16 mouse cellular contexts compared by ENCODE assay signal in genomic region chr3:53555031-53555952, GRCm38 (mm10).
DNase-seq lines count a peak whose midpoint lies in the region; ATAC-seq and TF ChIP-seq lines count a peak whose summit lies in the region.
"Had no signal": no experiment of that assay in that cellular context is flagged by ENCODE, and none has a peak within 500 bp of the region (broad histone marks: within the 10 kb centered on the region; RNA-seq: fewer than 3 reads in every experiment).

No protein-coding gene starts in this region.

- no peaks in the 10 kb centered on the region for H3K36me3 ChIP-seq in midbrain, embryonic 10.5 days
- H3K36me3 ChIP-seq in midbrain, embryonic 16.5 days (ENCODE audit: control insufficient read depth, insufficient read depth, low read length): no peaks in the 10 kb centered on the region
- no peaks in the 10 kb centered on the region for H3K36me3 ChIP-seq in intestine, postnatal 0 days (ENCODE audit: control insufficient read depth, insufficient read depth)
- H3K36me3 ChIP-seq in kidney, embryonic 16.5 days (ENCODE audit: insufficient read depth, low read length): no peaks in the 10 kb centered on the region
- H3K36me3 ChIP-seq: hindbrain, embryonic 13.5 days; limb, embryonic 10.5 days; liver, embryonic 12.5 days; neural tube, embryonic 15.5 days had no signal

- WGBS in midbrain, embryonic 10.5 days: 59% methylated on average over 10 of the region's 10 CpGs
- WGBS in midbrain, embryonic 16.5 days: 57% methylated on average over 10 of the region's 10 CpGs
- 34% methylated on average over 10 of the region's 10 CpGs for WGBS in intestine, postnatal 0 days
- WGBS in kidney, embryonic 16.5 days: 30% methylated on average over 10 of the region's 10 CpGs

- no peaks in the 10 kb centered on the region for H3K27me3 ChIP-seq in midbrain, embryonic 10.5 days (ENCODE audit: low read depth, poor library complexity, severe bottlenecking)
- H3K27me3 ChIP-seq in midbrain, embryonic 16.5 days (ENCODE audit: control insufficient read depth, insufficient read depth, low read depth, low read length): no peaks in the 10 kb centered on the region
- no peaks in the 10 kb centered on the region for H3K27me3 ChIP-seq in intestine, postnatal 0 days (replicated peaks; ENCODE audit: control insufficient read depth, insufficient read depth, low read length)
- H3K27me3 ChIP-seq in kidney, embryonic 16.5 days (ENCODE audit: insufficient read depth, low read length): no peaks in the 10 kb centered on the region
- H3K27me3 ChIP-seq: liver, embryonic 12.5 days; neural tube, embryonic 15.5 days had no signal

- no peak overlapping the region for H3K4me3 ChIP-seq in midbrain, embryonic 10.5 days
- H3K4me3 ChIP-seq in midbrain, embryonic 16.5 days (ENCODE audit: low read depth, low read length): no peak overlapping the region
- H3K4me3 ChIP-seq in intestine, postnatal 0 days (ENCODE audit: low read depth, low read length): no peak overlapping the region
- no peak overlapping the region for H3K4me3 ChIP-seq in kidney, embryonic 16.5 days (ENCODE audit: low read length)
- H3K4me3 ChIP-seq: hindbrain, embryonic 13.5 days; limb, embryonic 10.5 days; liver, embryonic 12.5 days; neural tube, embryonic 15.5 days had no signal

- peaks cover 41% of the 10 kb centered on the region for H3K4me1 ChIP-seq in midbrain, embryonic 10.5 days
- no peaks in the 10 kb centered on the region for H3K4me1 ChIP-seq in midbrain, embryonic 16.5 days (ENCODE audit: control insufficient read depth, insufficient read depth, low read length)
- H3K4me1 ChIP-seq in intestine, postnatal 0 days (replicated peaks; ENCODE audit: control insufficient read depth, insufficient read depth, low read length): no peaks in the 10 kb centered on the region
- peaks cover 43% of the 10 kb centered on the region for H3K4me1 ChIP-seq in kidney, embryonic 16.5 days (ENCODE audit: insufficient read depth, low read length)
- H3K4me1 ChIP-seq: hindbrain, embryonic 13.5 days; liver, embryonic 12.5 days had no signal

- DNase-seq in midbrain, embryonic 10.5 days (ENCODE audit: low spot score): no peak
- peak; percentile 65 for DNase-seq in yolk sac, embryonic 10.5 days (ENCODE audit: low spot score)
- DNase-seq in left cerebral cortex, adult 8-10 months (ENCODE audit: low spot score in 2 of 2): no peak
- DNase-seq in thymus, postnatal 0 days (ENCODE audit: low spot score): no peak
- DNase-seq: adrenal gland, postnatal 36 days; cerebellum, adult 9-11 months; gastrocnemius, postnatal 25 days; layer of hippocampus, postnatal 36 days had no signal

- H3K9ac ChIP-seq in midbrain, embryonic 16.5 days (ENCODE audit: low read depth, low read length): no peak overlapping the region
- H3K9ac ChIP-seq in intestine, postnatal 0 days (ENCODE audit: low read depth, low read length): no peak overlapping the region
- no peak overlapping the region; the same call in 1 of the 2 replicates for H3K9ac ChIP-seq in kidney, embryonic 16.5 days (replicated peaks; ENCODE audit: low read length)
- H3K9ac ChIP-seq: hindbrain, embryonic 13.5 days; liver, embryonic 12.5 days; neural tube, embryonic 15.5 days had no signal

- H3K4me2 ChIP-seq in midbrain, embryonic 16.5 days (ENCODE audit: low read length): no peak overlapping the region
- no peak overlapping the region for H3K4me2 ChIP-seq in intestine, postnatal 0 days (replicated peaks; ENCODE audit: low read depth)
- 0 out of 2 replicates have a peak overlapping the region, but pooled peaks have one; percentile 18 for H3K4me2 ChIP-seq in kidney, embryonic 16.5 days (replicated peaks; ENCODE audit: low read depth, low read length)
- H3K4me2 ChIP-seq: hindbrain, embryonic 13.5 days; liver, embryonic 12.5 days; neural tube, embryonic 15.5 days had no signal

- TF ChIP-seq CTCF in intestine, postnatal 0 days (IDR thresholded peaks at IDR 0.05; ENCODE audit: low read depth): no peak

- ATAC-seq in midbrain, embryonic 16.5 days: no peak
- peak; percentile 43; the same call in 1 of the 2 replicates for ATAC-seq in intestine, postnatal 0 days
- peak; percentile 92 for ATAC-seq in kidney, embryonic 16.5 days (ENCODE audit: low FRiP score, low TSS enrichment)
- ATAC-seq: liver, embryonic 12.5 days; lung, postnatal 0 days had no signal

- 0 out of 2 replicates have a peak overlapping the region, but pooled peaks have one; percentile 19 for H3K27ac ChIP-seq in midbrain, embryonic 10.5 days (replicated peaks)
- H3K27ac ChIP-seq in midbrain, embryonic 16.5 days (ENCODE audit: low read length): no peak overlapping the region
- no peak overlapping the region for H3K27ac ChIP-seq in intestine, postnatal 0 days (ENCODE audit: low read depth, low read length)
- peak overlapping the region; percentile 87 for H3K27ac ChIP-seq in kidney, embryonic 16.5 days (ENCODE audit: low read length)
- H3K27ac ChIP-seq: hindbrain, embryonic 13.5 days; limb, embryonic 10.5 days; liver, embryonic 12.5 days; neural tube, embryonic 15.5 days had no signal

- H3K9me3 ChIP-seq in midbrain, embryonic 10.5 days (replicated peaks): no peaks in the 10 kb centered on the region
- H3K9me3 ChIP-seq in midbrain, embryonic 16.5 days (replicated peaks; ENCODE audit: control insufficient read depth, low read length, poor library complexity, severe bottlenecking): no peaks in the 10 kb centered on the region
- no peaks in the 10 kb centered on the region for H3K9me3 ChIP-seq in intestine, postnatal 0 days (ENCODE audit: control insufficient read depth)
- H3K9me3 ChIP-seq in kidney, embryonic 16.5 days (ENCODE audit: low read length): no peaks in the 10 kb centered on the region
- H3K9me3 ChIP-seq: hindbrain, embryonic 13.5 days; limb, embryonic 10.5 days; liver, embryonic 12.5 days; neural tube, embryonic 15.5 days had no signal

Comparison
In these comparisons a context has a peak if more than half of its experiments do, and no peak if none do; other contexts are left out.
1. H3K27ac ChIP-seq: peak in midbrain, embryonic 10.5 days (single experiment) and kidney, embryonic 16.5 days (single experiment); none in midbrain, embryonic 16.5 days (single experiment) and intestine, postnatal 0 days (single experiment).